Mouse (Mus musculus): ENCODE results near the gene Cnot10. TPM values are rescaled to one million over a fixed set of nuclear protein-coding genes. Genes with fewer than 3 reads are reported as not detected.

Cnot10 gene
- polyA plus RNA-seq, 1 experiment from 2014 or later, result 56.8 TPM

GRCm38 (mm10) chr9:114550033-114550432 lies 90.0 kb downstream of the Cnot10 start:
- Histone ChIP-seq H3K27me3 (peaks cover 42% of the 10 kb centered on the region), H3K4me3 (no peak overlapping the region), H3K9ac (no peak overlapping the region), H3K27ac (no peak overlapping the region), H3K9me3 (replicated peaks) (no peaks in the 10 kb centered on the region), H3K36me3 (ENCODE audit: poor library complexity, severe bottlenecking) (no peaks in the 10 kb centered on the region), H3K4me2 (no peak overlapping the region), H3K4me1 (peaks cover 36% of the 10 kb centered on the region)
- 21% methylated on average over 6 of the region's 6 CpGs for WGBS
- ATAC-seq, result no peak

GRCm38 (mm10) chr9:114549117-114549516 lies 90.9 kb downstream of the Cnot10 start:
- no peak overlapping the region for H3K9ac ChIP-seq
- H3K4me3 ChIP-seq, result no peak overlapping the region
- H3K4me2 ChIP-seq, result no peak overlapping the region
- peaks cover 36% of the 10 kb centered on the region for H3K4me1 ChIP-seq
- H3K27ac ChIP-seq, result no peak overlapping the region
- 7% methylated on average over 5 of the region's 5 CpGs for WGBS
- no peaks in the 10 kb centered on the region for H3K9me3 ChIP-seq (replicated peaks)
- H3K27me3 ChIP-seq, result peaks cover 42% of the 10 kb centered on the region
- no peaks in the 10 kb centered on the region for H3K36me3 ChIP-seq (ENCODE audit: poor library complexity, severe bottlenecking)
- no peak for ATAC-seq

DNA sequence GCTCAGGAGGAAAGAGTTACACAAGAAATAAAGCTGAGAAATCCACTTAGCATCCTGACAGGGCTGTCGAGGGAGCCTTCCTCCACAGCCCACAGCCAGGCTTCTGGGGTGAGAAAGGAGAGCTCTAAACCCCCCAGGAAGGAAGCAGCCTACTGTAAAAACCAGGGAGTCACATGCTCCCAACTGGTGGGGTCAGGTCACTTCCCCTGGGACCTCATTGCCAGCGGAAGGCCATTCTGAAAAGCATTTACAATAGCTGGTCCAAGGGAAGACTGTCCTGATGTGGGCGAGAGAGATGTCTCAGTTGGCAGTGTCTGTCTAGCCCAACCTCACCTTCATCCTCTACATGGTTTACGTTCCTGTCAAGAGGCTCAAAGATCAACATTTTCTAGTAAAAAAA lies 91.5 kb downstream of the Cnot10 start:
- WGBS, result 17% methylated on average over 4 of the region's 4 CpGs
- H3K9me3 ChIP-seq (replicated peaks), result no peaks in the 10 kb centered on the region
- ATAC-seq, result no peak
- H3K9ac ChIP-seq, result no peak overlapping the region
- H3K36me3 ChIP-seq (ENCODE audit: poor library complexity, severe bottlenecking), result no peaks in the 10 kb centered on the region
- H3K4me3 ChIP-seq, result no peak overlapping the region
- no peak overlapping the region for H3K27ac ChIP-seq
- H3K27me3 ChIP-seq, result peaks cover 45% of the 10 kb centered on the region
- peaks cover 34% of the 10 kb centered on the region for H3K4me1 ChIP-seq
- no peak overlapping the region for H3K4me2 ChIP-seq

DNA sequence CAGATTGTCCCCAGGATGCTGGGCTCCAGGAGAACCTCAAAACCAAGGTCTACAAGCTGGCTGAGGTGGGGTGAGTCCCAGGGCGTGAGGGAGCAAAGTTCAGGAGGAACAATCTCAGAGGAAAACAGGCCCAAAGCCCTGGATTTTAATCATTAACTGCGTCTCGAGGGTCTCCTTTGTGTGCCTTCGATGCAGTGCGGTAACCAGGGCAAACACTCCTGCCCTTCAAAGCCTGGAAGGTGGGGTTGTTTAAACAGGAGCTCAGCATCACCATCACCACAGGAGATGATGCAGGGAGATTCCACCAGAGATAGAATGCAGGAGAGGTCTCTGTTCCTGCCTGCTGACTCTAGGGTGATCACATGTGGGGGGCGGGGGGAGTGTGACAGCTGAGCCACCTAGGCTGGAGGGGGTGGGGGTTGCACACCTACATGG lies 92.3 kb downstream of the Cnot10 start:
- 18% methylated on average over 6 of the region's 6 CpGs for WGBS
- Histone ChIP-seq H3K4me1 (peaks cover 34% of the 10 kb centered on the region), H3K27me3 (peaks cover 50% of the 10 kb centered on the region), H3K9me3 (replicated peaks) (no peaks in the 10 kb centered on the region), H3K27ac (no peak overlapping the region), H3K36me3 (ENCODE audit: poor library complexity, severe bottlenecking) (no peaks in the 10 kb centered on the region), H3K9ac (no peak overlapping the region), H3K4me2 (no peak overlapping the region), H3K4me3 (no peak overlapping the region)
- ATAC-seq, result no peak

DNA sequence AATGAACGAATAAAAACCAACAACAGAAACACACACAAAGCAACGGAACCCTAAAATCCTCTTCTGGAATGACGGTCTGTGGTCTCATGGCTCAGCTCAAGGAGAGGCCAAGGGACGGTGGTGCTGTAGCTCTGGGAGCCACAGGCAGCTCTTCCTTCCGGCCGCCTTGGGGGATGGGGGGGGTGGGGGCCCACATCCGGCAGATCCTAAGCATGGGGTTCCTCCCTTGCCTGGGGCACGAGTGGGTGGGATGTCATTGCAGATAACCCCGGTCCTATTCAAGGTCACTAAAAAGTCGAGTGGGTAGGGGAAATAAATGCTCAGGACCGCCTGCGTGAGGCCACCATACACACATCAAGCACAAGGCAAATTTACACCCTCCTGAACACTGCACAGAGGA lies 93.2 kb downstream of the Cnot10 start:
- H3K27me3 ChIP-seq, result peaks cover 45% of the 10 kb centered on the region
- H3K4me1 ChIP-seq, result peaks cover 34% of the 10 kb centered on the region
- no peak overlapping the region for H3K4me3 ChIP-seq
- no peaks in the 10 kb centered on the region for H3K36me3 ChIP-seq (ENCODE audit: poor library complexity, severe bottlenecking)
- H3K27ac ChIP-seq, result no peak overlapping the region
- no peaks in the 10 kb centered on the region for H3K9me3 ChIP-seq (replicated peaks)
- H3K9ac ChIP-seq, result no peak overlapping the region
- 75% methylated on average over 12 of the region's 12 CpGs for WGBS
- ATAC-seq, result no peak
- H3K4me2 ChIP-seq, result no peak overlapping the region

- Histone ChIP-seq H3K9me3 (replicated peaks) (no peaks in the 10 kb centered on the region), H3K27me3 (peaks cover 37% of the 10 kb centered on the region), H3K4me1 (peaks cover 34% of the 10 kb centered on the region), H3K36me3 (ENCODE audit: poor library complexity, severe bottlenecking) (no peaks in the 10 kb centered on the region), H3K4me3 (no peak overlapping the region), H3K27ac (no peak overlapping the region), H3K9ac (no peak overlapping the region), H3K4me2 (no peak overlapping the region)
- ATAC-seq, result no peak
- 25% methylated on average over 9 of the region's 9 CpGs for WGBS
These were observed 95.1 kb downstream of the Cnot10 start for GRCm38 (mm10) chr9:114544754-114545393.

DNA sequence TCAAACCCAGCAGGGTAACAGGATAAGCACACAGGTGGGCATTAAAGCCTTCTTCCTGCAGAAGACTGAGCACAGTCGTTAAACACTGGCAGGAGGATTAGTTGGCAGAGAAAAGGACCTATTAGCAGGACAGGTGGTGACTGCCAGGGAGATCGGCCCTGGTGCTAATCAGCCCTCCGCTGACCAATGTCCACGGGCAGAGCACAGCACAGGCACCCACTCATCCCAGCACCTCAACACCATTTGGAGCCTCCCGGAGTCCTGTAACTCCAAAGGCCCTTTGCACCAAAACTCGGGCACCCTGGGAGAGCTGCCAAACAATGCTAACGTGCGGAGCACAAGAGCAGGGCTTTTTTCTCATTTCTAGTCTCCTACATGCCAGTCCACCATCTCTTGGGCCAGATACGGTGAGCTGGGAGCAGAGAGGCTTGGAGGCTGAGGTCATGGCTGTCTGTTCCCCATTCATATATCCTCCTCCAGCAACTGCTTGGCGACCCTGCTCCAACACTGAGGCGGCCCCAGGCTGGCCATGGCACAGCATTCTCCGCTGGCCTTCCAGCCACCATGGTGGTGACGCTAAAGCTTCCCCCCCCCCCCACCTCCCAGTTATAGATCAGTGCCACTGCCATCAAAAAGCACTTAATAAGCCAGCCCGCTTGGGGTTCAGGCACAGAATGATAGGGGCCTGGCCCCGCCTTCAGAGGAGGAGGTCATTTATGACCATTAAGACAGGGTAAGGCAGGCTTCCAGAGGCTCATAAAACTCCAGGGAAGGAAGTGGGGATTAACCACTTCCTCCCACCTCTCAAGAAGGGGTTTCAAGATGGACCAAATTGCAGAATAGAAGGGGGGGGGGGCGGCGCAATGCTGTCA lies 95.9 kb downstream of the Cnot10 start:
- no peaks in the 10 kb centered on the region for H3K9me3 ChIP-seq (replicated peaks)
- H3K4me1 ChIP-seq, result peaks cover 28% of the 10 kb centered on the region
- peaks cover 30% of the 10 kb centered on the region for H3K27me3 ChIP-seq
- H3K9ac ChIP-seq, result no peak overlapping the region
- WGBS, result 56% methylated on average over 17 of the region's 17 CpGs
- H3K27ac ChIP-seq, result no peak overlapping the region
- no peak overlapping the region for H3K4me2 ChIP-seq
- peak; percentile 24; the same call in 1 of the 2 replicates for ATAC-seq
- H3K4me3 ChIP-seq, result no peak overlapping the region
- H3K36me3 ChIP-seq (ENCODE audit: poor library complexity, severe bottlenecking), result no peaks in the 10 kb centered on the region

DNA sequence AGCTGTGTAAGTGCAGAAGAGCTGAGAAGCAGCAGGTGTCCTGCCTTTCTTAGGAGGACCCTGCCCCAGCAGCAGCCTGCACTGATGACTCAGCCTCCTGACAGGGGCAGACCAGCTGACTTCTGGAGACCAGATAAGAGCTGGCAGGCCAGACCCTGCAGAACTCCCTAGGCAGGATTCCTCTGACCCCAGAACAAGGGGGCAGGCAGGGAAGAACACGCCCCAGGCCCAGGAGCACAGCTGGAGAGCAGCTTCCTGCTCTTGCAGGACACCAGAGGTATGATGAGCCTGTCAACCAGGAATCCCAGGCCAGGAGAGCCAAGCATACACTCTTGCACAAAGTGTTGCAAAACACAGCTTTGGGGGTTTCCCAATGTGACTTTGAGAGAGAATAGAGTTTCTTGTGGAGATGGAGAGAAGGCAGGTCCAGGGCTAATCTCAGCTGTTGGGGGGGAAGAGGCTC lies 98.7 kb downstream of the Cnot10 start:
- Histone ChIP-seq H3K27me3 (peaks cover 11% of the 10 kb centered on the region), H3K4me1 (peaks cover 12% of the 10 kb centered on the region), H3K9me3 (replicated peaks) (no peaks in the 10 kb centered on the region), H3K4me3 (no peak overlapping the region), H3K27ac (no peak overlapping the region), H3K9ac (no peak overlapping the region), H3K4me2 (no peak overlapping the region), H3K36me3 (ENCODE audit: poor library complexity, severe bottlenecking) (no peaks in the 10 kb centered on the region)
- 57% methylated on average over 1 of the region's 1 CpGs for WGBS
- no peak for ATAC-seq

DNA sequence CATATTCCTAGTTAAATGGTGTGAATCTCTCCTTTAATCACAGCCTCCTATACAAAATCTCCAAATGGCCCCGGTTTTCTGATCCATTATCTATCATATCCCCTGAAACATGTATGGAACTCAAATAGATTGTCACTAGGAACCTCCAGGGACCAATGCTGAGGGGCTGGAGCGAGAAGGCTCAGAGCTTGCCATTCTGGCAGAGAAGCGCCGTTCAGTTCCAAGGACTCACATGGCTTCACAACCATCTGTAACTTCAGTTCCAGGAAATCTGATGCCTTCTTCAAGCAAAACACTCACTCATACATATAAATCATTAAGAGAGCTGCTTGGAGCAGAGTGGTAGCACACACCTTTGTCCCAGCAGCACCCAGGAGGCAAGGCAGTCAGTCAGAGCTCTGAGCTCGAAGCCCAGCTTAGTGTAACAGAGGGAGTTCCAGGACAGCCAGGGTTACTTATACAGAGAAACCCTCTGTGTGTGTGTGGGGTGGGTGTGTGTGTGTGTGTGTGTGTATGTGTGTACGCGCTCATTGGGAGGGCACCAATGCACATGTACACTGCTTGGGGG lies 100.9 kb downstream of the Cnot10 start:
- 71% methylated on average over 7 of the region's 7 CpGs for WGBS
- no peak overlapping the region for H3K9ac ChIP-seq
- H3K4me2 ChIP-seq, result no peak overlapping the region
- ATAC-seq, result no peak
- peaks cover 8% of the 10 kb centered on the region for H3K27me3 ChIP-seq
- H3K9me3 ChIP-seq (replicated peaks), result no peaks in the 10 kb centered on the region
- H3K27ac ChIP-seq, result no peak overlapping the region
- H3K4me3 ChIP-seq, result no peak overlapping the region
- no peaks in the 10 kb centered on the region for H3K36me3 ChIP-seq (ENCODE audit: poor library complexity, severe bottlenecking)
- peaks cover 3% of the 10 kb centered on the region for H3K4me1 ChIP-seq

DNA sequence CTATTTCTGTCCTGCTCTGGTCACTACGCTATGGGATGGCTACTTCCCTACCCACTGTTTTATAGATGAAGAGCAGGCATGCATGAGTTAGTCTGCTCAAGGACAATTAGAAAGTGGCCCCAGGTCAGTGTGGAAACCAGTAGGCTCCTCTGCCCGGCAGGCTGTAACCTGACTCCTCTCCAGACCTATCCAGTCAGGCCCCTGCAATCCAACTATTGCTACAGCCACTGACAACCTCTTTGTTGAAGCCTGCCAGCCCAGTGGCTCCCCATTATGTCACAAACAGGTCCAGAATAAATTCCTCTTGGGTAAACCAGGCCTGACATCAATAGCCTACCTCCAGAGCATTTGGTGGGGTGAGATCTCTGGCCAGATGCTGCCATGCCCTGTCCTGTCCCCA lies 103.4 kb downstream of the Cnot10 start:
- ATAC-seq, result no peak

More for the DNA sequence above, 103.4 kb downstream of the Cnot10 start:
- H3K4me1 ChIP-seq, result no peaks in the 10 kb centered on the region
- H3K4me2 ChIP-seq, result no peak overlapping the region
- H3K9ac ChIP-seq, result no peak overlapping the region
- no peak overlapping the region for H3K27ac ChIP-seq
- no peaks in the 10 kb centered on the region for H3K9me3 ChIP-seq (replicated peaks)
- H3K27me3 ChIP-seq, result no peaks in the 10 kb centered on the region
- WGBS, result 13% methylated on average over 2 of the region's 2 CpGs
- no peaks in the 10 kb centered on the region for H3K36me3 ChIP-seq (ENCODE audit: poor library complexity, severe bottlenecking)
- H3K4me3 ChIP-seq, result no peak overlapping the region
